ENCODE assay signal across 20 mouse cellular contexts in genomic region chr3:50012012-50012411, GRCm38 (mm10).
DNase-seq lines count a peak whose midpoint lies in the region; ATAC-seq and TF ChIP-seq lines count a peak whose summit lies in the region.
"Had no signal": no experiment of that assay in that cellular context is flagged by ENCODE, and none has a peak within 500 bp of the region (broad histone marks: within the 10 kb centered on the region; RNA-seq: fewer than 3 reads in every experiment).

No protein-coding gene starts in this region.

- H3K4me2 ChIP-seq in kidney, embryonic 16.5 days (replicated peaks; ENCODE audit: low read depth, low read length), result no peak overlapping the region
- H3K4me2 ChIP-seq: forebrain, embryonic 13.5 days; liver, embryonic 15.5 days; midbrain, embryonic 15.5 days; neural tube, embryonic 12.5 days; stomach, embryonic 15.5 days had no signal

- intact Hi-C loops in heart, adult 2 months (cut with DNase I), result no loop called here

- no peaks in the 10 kb centered on the region for H3K36me3 ChIP-seq in heart, adult 2 months (ENCODE audit: control insufficient read depth, insufficient read depth, low read length)
- no peaks in the 10 kb centered on the region for H3K36me3 ChIP-seq in kidney, embryonic 16.5 days (ENCODE audit: insufficient read depth, low read length)
- H3K36me3 ChIP-seq: liver, embryonic 15.5 days; midbrain, embryonic 15.5 days; neural tube, embryonic 12.5 days; stomach, embryonic 15.5 days had no signal

- no peak for TF ChIP-seq EP300 in heart, adult 2 months (IDR thresholded peaks at IDR 0.05; ENCODE audit: insufficient read depth, low read depth, low read length)

- H3K9ac ChIP-seq in heart, adult 2 months (ENCODE audit: low read depth, low read length), result no peak overlapping the region
- no peak overlapping the region for H3K9ac ChIP-seq in kidney, embryonic 16.5 days (replicated peaks; ENCODE audit: low read length)
- H3K9ac ChIP-seq: forebrain, embryonic 13.5 days; liver, embryonic 15.5 days; midbrain, embryonic 15.5 days; neural tube, embryonic 12.5 days; stomach, embryonic 15.5 days had no signal

- TF ChIP-seq CTCF in heart, adult 2 months (IDR thresholded peaks at IDR 0.05), result no peak

- no peak for TF ChIP-seq POLR2A in heart, adult 2 months (IDR thresholded peaks at IDR 0.05; ENCODE audit: insufficient read depth, low read depth, low read length)

- ATAC-seq in kidney, embryonic 16.5 days (ENCODE audit: low FRiP score, low TSS enrichment), result no peak
- ATAC-seq in frontal cortex, adult (ENCODE audit: low TSS enrichment), result no peak
- ATAC-seq: forebrain, embryonic 13.5 days; inflammation-experienced regulatory T-cells, adult 6 months; midbrain, embryonic 15.5 days had no signal

- no peaks in the 10 kb centered on the region for H3K9me3 ChIP-seq in kidney, embryonic 16.5 days (ENCODE audit: low read length)
- H3K9me3 ChIP-seq: forebrain, embryonic 13.5 days; liver, embryonic 15.5 days; midbrain, embryonic 15.5 days; neural tube, embryonic 12.5 days; stomach, embryonic 15.5 days had no signal

- no peak overlapping the region for H3K4me3 ChIP-seq in heart, adult 2 months
- H3K4me3 ChIP-seq in kidney, embryonic 16.5 days (ENCODE audit: low read length), result no peak overlapping the region
- H3K4me3 ChIP-seq: forebrain, embryonic 13.5 days; liver, embryonic 15.5 days; midbrain, embryonic 15.5 days; neural tube, embryonic 12.5 days; stomach, embryonic 15.5 days had no signal

- 24% methylated on average over 3 of the region's 3 CpGs for WGBS in heart, adult 2 months
- 39% methylated on average over 3 of the region's 3 CpGs for WGBS in kidney, embryonic 16.5 days

- no peaks in the 10 kb centered on the region for H3K4me1 ChIP-seq in heart, adult 2 months (ENCODE audit: control insufficient read depth, insufficient read depth, low read length)
- peaks cover 4% of the 10 kb centered on the region for H3K4me1 ChIP-seq in kidney, embryonic 16.5 days (ENCODE audit: insufficient read depth, low read length)
- H3K4me1 ChIP-seq: forebrain, embryonic 13.5 days; liver, embryonic 15.5 days; midbrain, embryonic 15.5 days; neural tube, embryonic 12.5 days; stomach, embryonic 15.5 days had no signal

- H3K79me2 ChIP-seq in heart, adult 2 months (replicated peaks; ENCODE audit: control insufficient read depth, insufficient read depth, low read length), result no peaks in the 10 kb centered on the region

- no peak overlapping the region for H3K27ac ChIP-seq in heart, adult 2 months
- peak overlapping the region; percentile 32; the same call in 1 of the 2 replicates for H3K27ac ChIP-seq in kidney, embryonic 16.5 days (ENCODE audit: low read length)
- H3K27ac ChIP-seq: forebrain, embryonic 13.5 days; liver, embryonic 15.5 days; macrophage; midbrain, embryonic 15.5 days; neural tube, embryonic 12.5 days; stomach, embryonic 15.5 days had no signal

- peak; percentile 86 for DNase-seq in heart, adult 11 months
- DNase-seq in heart, adult 2 months, result no peak
- no peak for DNase-seq in kidney, postnatal 25 days
- DNase-seq in NIH3T3 (ENCODE audit: low read depth), result peak; percentile 73
- DNase-seq in heart, postnatal 4 days, result peak; percentile 5
- DNase-seq in liver, result no peak
- DNase-seq: adrenal gland, postnatal 10 days; B cell, adult 2 months; cerebellum, adult 8-10 months; gastrocnemius, postnatal 10 days; thymus, postnatal 36 days had no signal

- H3K27me3 ChIP-seq in heart, adult 2 months (ENCODE audit: control insufficient read depth, insufficient read depth, low read length), result no peaks in the 10 kb centered on the region
- no peaks in the 10 kb centered on the region for H3K27me3 ChIP-seq in kidney, embryonic 16.5 days (ENCODE audit: insufficient read depth, low read length)
- H3K27me3 ChIP-seq: forebrain, embryonic 13.5 days; liver, embryonic 15.5 days; midbrain, embryonic 15.5 days; neural tube, embryonic 12.5 days; stomach, embryonic 15.5 days had no signal

Comparison
In these comparisons a context has a peak if more than half of its experiments do, and no peak if none do; other contexts are left out.
1. DNase-seq: peak in heart, adult 11 months (single experiment), NIH3T3 (single experiment) and heart, postnatal 4 days (single experiment); none in heart, adult 2 months (0 of 2), kidney, postnatal 25 days (0 of 2) and liver (single experiment).